Mouse (Mus musculus) gonadal fat pad, adult 2 months (tissue): ENCODE results near the gene Tlr5. TPM values are rescaled to one million over a fixed set of nuclear protein-coding genes. Genes with fewer than 3 reads are reported as not detected.
A peak's percentile ranks its signal among the peaks of the same experiment; 100 is the strongest.

Experiments used
- DNase-seq: peaks from one replicate; pipeline ENCODE4 v3.0.0-alpha.2; 2012; ENCODE audit warnings: low read depth
- polyA plus RNA-seq: library from polyadenylated mRNA; depleted of rRNA; stranded (reverse); fragments of >200 nt; gene quantifications from 2 replicates; pipeline ENCODE4 v1.2.3, GENCODE M21; 2012; rRNA removed

The Tlr5 gene
- polyA plus RNA-seq = 5.3 and 7.0 TPM in 2 replicates

GRCm38 (mm10) chr1:182954287-182955046 is at the start of gene Tlr5:
Gene Tlr5, plus strand, starts transcription at chr1:182954788.
- DNase-seq = no peak

DNA sequence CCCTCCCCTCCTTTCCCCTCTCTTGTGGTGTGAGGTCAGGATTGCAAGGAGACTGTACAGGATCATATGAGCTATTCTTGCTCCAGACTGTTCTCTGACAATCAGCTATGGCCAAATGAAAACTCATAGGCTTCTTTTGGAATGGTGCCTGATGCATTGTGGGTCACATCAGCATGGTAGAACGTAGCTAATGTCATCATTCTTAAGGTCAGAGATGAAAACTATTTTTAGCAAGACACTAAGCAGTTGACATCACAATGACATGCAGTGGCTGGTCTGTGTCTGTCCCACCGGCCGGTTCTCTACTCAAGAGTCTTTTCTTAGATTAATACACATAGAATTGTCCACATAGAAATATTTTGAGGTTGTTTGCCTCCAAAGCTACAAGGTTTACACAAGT is 48.9 kb upstream of the Tlr5 start:
- DNase-seq = no peak

DNA sequence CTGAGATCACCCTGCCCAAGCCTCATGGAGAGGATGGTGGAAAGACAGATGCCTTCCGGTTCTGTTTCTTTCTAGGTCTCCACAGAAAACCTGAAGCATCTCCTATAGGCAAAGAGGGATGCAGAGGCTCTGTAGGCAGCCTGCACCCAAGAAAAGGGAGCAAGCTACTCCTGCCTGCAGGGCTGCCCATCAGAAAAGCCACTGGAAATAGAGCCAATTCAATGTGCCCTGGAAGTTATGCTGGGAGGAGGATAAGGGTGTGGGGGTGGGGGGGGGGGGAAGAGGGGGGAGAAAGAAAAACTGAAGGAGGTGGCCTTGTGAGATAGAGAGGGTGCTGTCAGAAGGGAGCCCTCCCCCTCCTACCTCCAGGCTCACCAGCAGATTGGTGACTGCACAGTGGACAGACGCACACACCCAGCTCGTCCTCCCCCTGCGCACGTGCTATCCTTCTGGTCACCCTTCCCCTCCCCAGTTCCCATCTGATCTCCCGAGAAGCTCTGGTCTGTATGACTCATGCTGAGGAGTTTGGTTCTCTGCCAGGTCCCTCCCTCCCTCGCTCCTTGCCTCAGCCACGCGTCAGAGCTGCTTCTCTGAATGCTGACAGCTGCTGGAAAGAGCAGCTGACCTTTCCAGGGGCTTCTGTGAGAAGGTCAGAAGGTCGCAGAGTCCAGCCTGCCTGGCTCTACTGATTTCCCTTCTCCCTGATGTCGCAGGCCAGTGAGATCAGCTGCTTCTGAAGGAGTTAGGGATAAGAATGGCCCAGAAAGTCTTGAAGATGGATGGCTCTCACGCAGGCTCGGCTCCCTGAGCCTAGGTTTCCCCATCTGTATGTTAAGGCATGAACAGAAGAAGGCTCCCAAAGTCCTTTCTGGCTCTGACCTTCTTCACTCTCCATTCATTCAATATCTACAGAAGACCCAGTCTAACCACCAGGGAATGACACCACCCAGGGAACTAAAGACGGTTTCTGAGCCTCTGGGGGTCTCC is 46.2 kb upstream of the Tlr5 start:
- DNase-seq = peak; percentile 41

- DNase-seq = no peak
Measured at GRCm38 (mm10) chr1:182909066-182909465, 45.5 kb upstream of the Tlr5 start.

DNA sequence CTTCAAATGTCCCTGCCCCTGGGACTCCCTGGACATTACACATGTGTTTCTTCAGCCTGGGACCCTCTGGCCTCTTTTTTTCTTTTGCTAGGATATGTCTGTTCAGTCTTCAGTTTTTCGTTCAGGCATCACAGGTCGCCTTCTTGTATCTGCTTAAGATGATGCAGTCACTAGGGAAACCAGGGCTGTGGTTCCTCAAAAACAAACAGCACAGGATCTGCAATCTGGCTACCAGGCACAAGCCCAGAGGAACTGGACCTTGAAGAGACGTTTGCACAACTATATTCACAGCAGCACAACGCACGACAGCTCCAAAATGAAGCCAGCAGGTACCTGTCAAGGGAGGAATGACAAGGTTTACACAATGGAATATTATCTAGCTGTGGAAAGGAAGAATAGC is 45.0 kb upstream of the Tlr5 start:
- no peak for DNase-seq

- DNase-seq = no peak
Measured at GRCm38 (mm10) chr1:182912591-182912990, 42.0 kb upstream of the Tlr5 start.

GRCm38 (mm10) chr1:182914121-182914908 is 40.3 kb upstream of the Tlr5 start:
- no peak for DNase-seq

- no peak for DNase-seq
Measured at GRCm38 (mm10) chr1:182916166-182916565, 38.4 kb upstream of the Tlr5 start.

DNA sequence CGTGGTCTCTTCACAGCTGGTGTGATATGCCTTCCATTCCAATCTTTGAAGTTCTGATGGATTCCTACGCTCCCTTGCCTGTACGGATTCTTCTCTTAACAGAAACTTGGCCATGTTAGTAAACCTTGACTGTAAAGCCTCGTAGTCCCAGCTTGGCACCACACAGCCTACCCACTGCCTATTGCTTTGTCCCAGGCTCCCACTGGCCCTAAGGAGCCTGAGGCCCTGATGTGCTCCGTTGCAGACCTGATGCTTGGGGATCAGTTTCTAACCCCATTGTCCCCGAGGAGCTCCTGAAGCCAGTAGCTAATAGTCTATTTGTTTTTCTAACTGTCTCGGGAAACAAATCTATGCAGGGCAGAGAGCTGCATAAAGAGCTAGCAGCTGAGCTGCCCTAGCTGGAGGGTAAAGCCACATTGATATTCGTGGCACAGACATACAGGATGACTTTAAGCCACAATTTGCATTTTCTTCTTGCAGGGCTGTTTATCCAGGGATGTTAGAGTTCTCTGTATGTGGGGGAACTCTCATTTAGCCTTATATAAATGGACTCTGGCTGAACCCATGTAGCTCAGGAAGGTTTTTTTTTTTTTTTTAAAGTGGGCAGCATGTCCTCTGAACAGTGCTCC is 35.8 kb upstream of the Tlr5 start:
- no peak for DNase-seq

- DNase-seq = no peak
Measured at GRCm38 (mm10) chr1:182922824-182923223, 31.8 kb upstream of the Tlr5 start.

DNA sequence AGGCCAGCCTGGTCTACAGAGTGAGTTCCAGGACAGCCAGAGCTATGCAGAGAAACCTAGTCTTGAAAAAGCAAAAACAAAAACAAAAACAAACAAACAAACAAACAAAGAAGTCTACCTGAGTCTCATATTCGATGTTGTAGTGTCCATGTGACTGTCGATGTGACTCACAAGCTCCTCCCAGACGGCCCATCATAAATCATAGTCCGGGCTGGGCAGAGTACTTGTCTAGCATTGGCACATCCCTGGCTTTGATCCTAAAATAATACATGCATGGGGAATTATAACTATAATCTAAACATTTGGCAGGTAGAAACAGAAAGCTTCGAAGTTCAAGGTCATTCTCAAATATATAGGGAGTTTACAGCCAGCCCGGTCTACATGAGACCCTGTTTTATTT is 28.1 kb upstream of the Tlr5 start:
- DNase-seq = no peak

DNA sequence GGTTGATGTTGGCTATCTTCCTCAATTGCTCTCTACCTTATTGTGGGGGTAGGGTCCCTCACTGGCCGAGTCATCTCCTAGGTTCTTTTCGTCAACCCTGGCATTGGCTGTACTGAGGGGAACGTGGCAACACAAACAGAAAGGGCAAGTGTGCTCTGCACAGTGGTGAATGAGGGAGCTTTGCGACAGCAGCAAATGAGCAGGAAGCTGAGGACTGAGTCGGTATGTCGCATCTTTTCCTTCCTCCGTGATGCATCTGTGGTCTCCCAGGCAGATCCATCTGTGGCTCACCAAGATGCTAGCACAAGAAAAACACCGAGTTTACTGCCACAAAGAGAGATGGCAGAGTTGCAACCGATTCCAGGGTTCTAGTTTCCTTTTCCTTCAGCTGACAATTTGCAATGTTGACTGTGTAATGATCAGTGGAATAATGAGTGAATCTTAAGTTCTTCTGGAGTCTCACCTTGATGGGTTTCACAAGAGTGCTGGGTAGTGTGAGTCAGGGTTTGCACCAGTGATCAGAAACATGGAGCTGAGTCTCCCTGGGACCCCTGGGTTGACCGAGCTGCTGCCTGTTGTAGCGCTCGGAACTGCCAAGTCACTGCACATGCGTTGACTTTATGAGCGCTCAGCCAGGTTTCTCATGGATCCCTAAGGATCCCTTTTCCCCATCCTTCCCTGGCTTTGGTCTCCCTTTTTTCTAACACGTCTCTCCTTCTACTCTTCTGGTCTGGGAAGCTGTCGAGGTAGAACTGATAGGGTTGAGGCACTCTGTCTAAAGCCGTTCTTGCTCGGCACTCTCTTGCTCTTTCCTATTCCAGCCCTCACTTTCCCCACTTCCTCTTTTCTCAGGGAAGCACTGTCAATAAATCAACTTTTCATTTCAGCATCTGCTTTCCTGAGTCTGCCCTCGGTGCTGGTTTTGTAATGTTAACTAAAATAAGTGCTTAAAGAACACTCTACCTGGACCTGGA is 26.4 kb upstream of the Tlr5 start:
- DNase-seq = no peak

DNA sequence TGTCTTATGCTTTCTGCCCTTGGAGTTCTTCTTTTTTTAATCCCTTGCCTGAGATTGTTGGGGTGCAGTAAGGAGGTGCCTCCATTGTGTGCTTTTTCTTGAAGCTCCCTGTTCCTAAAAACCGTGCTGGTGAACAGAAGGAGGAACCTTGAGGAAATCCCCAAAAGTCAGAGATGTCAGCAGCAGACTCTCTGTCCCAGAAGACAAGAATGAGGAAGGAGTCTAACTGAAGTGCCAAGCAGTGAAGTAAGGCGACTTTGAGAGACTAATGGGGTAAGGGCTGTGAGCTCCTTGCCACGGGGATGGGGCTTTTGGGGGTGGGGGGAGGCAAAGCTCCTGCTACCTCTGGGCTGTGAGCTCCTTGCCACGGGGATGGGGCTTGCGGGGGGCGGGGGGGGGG is 19.1 kb upstream of the Tlr5 start:
- no peak for DNase-seq

DNA sequence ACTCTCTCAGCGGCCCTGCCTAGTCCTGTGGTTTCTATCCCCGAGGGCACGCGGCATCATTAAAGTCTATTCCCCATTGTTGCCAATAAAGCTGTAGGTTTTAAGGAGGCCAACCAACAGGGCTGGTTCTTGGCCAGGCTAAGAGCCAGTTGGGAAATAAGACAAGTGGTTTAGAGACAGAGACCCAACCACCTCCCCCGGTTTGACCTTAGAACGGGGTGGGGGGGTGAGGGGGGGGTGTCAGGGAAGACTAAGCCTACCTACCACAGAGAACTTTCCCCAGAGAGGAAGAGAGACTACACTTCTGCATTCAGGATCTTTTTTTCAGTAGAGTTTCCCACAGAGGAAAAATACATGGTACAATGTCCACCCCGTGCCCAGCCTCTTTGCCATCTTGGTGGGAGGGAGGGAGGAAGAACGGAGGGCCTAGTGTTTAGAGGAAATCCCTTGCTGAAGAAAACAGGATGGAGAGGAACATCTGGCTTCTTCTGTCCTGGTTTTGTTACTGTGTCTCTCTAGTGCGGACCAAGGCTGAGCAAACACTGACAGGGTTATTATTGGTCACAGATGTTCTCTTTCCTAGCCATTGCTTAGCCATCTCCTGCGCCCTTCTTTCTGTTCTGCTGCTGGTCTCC is 17.0 kb upstream of the Tlr5 start:
- DNase-seq = no peak

DNA sequence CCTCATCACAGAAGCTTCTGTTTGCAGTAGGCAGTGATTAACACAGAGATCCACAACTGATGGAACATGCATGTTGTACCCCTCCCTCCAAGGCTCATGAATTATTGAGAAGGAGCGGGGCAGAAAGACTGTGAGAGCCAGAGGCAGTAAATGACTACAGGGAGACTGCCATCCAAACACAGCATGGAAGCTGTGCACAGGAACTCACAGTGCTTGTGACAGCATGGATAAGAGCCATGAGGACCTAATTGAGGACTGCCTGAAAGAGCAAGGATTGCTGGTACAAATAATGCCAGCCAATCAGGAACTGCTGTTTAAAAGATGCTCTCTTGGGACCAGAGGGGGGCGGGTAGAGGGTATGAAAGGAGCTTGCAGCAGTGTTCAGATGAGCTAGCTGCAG is 12.7 kb upstream of the Tlr5 start:
- no peak for DNase-seq

GRCm38 (mm10) chr1:182943911-182944310 is 10.7 kb upstream of the Tlr5 start:
- no peak for DNase-seq

GRCm38 (mm10) chr1:182944638-182945037 is 9.9 kb upstream of the Tlr5 start:
- DNase-seq = no peak

DNA sequence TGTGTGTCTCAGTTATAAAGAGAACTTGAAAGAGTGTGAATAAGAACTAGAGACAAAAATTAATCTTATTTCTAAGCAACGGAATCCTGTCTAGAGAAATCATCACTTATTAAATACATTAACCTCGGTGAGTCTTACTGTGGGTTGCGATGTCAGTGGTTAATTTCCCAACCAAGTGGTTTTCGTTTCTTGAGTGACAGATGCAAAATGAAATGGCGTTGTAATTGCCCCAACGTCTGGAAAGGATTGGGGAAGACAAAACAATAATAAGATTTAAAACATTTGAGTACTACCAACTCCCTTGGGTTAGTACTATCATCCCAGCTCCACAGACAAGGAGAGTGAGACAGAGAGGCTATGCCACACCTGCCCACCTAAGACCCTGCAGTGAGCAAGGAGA is 9.0 kb upstream of the Tlr5 start:
- DNase-seq = no peak

- DNase-seq = peak; percentile 54
Measured at GRCm38 (mm10) chr1:182951298-182951697, 3.3 kb upstream of the Tlr5 start.

- no peak for DNase-seq
Measured at GRCm38 (mm10) chr1:182953165-182953564, 1.4 kb upstream of the Tlr5 start.
